Mouse (Mus musculus) stomach, embryonic 16.5 days (tissue): Measurements from ENCODE around the gene Crygd. TPM values are rescaled to one million over a fixed set of nuclear protein-coding genes. Genes with fewer than 3 reads are reported as not detected.

Experiments used
- ATAC-seq: fragments of 200-750 bp; cut with Nextera tagmentation; 2 replicates; pipeline ENCODE4 v1.8.0; 2017; ENCODE audit warnings: moderate number of reproducible peaks, moderate TSS enrichment; ENCODE audit not compliant: insufficient read depth, low FRiP score
- H3K27ac ChIP-seq: fragments of 300-500 bp; sonication (generic); 2 replicates; pipeline ENCODE4 v1.5.1; 2014; ENCODE audit warnings: low read length
- H3K27me3 ChIP-seq: fragments of 300-500 bp; sonication (generic); 2 replicates; pipeline ENCODE4 v1.6.1; 2014; ENCODE audit warnings: low read length, control low read depth, mixed read lengths; ENCODE audit not compliant: control insufficient read depth, insufficient read depth
- H3K36me3 ChIP-seq: fragments of 300-500 bp; sonication (generic); 2 replicates; pipeline ENCODE4 v1.6.1; 2014; ENCODE audit warnings: low read length; ENCODE audit not compliant: control insufficient read depth, insufficient read depth
- H3K4me1 ChIP-seq: fragments of 300-500 bp; sonication (generic); 2 replicates; pipeline ENCODE4 v1.6.1; 2014; ENCODE audit warnings: low read length, control low read depth, mixed read lengths; ENCODE audit not compliant: control insufficient read depth, insufficient read depth
- H3K4me2 ChIP-seq: fragments of 300-500 bp; sonication (generic); 2 replicates; pipeline ENCODE4 v1.6.1; 2014; ENCODE audit warnings: low read depth, low read length, mixed read lengths
- H3K4me3 ChIP-seq: fragments of 300-500 bp; sonication (generic); replicated peaks from 2 replicates; pipeline ENCODE4 v1.5.1; 2014; ENCODE audit warnings: mild to moderate bottlenecking, low read length
- H3K9ac ChIP-seq: fragments of 300-500 bp; sonication (generic); 2 replicates; pipeline ENCODE4 v1.6.1; 2014; ENCODE audit warnings: low read length
- H3K9me3 ChIP-seq: fragments of 300-500 bp; sonication (generic); replicated peaks from 2 replicates; pipeline ENCODE4 v1.6.1; 2016; ENCODE audit warnings: low read length, control low read depth; ENCODE audit not compliant: control insufficient read depth
- WGBS: fragments of 180-500 bp; shearing (Covaris S2); extraction: QIAGEN DNeasy Blood & Tissue Kit; methylation state at CpG from one replicate; pipeline ENCODE4 v1.1.7; 2014; 5-methylcytosine and 5-hydroxymethylcytosine counted together
- polyA plus RNA-seq: library from polyadenylated mRNA; unstranded; fragments of >200 nt; fragmentation: Nextera tagmentation; extraction: Ambion mirVana; gene quantifications from 2 replicates; pipeline ENCODE4 v1.2.1, GENCODE M21; 2015

Gene Crygd
- polyA plus RNA-seq: not detected in 2 replicates

GRCm38 (mm10) chr1:65063352-65063751 is at the start of gene Crygd:
Gene Crygd, minus strand, starts transcription at chr1:65063452.
- no peak within 1 kb of the TSS for H3K9ac ChIP-seq
- no peaks in the 10 kb centered on the region for H3K36me3 ChIP-seq
- ATAC-seq: no peak
- H3K9me3 ChIP-seq: no peaks in the 10 kb centered on the region
- WGBS: 87% methylated on average over 8 of the region's 8 CpGs
- H3K4me1 ChIP-seq: no peaks in the 10 kb centered on the region
- H3K27me3 ChIP-seq: no peaks in the 10 kb centered on the region
- no peak within 1 kb of the TSS for H3K4me2 ChIP-seq
- no peak within 1 kb of the TSS for H3K27ac ChIP-seq
- no peak within 1 kb of the TSS for H3K4me3 ChIP-seq

GRCm38 (mm10) chr1:65112807-65113196 is 49.5 kb upstream of the Crygd start:
- Histone ChIP-seq H3K36me3 (no peaks in the 10 kb centered on the region), H3K4me2 (peak overlapping the region; percentile 47), H3K27me3 (no peaks in the 10 kb centered on the region), H3K27ac (peak overlapping the region; percentile 38; the same call in 1 of the 2 replicates), H3K4me1 (no peaks in the 10 kb centered on the region), H3K9me3 (no peaks in the 10 kb centered on the region), H3K4me3 (peak overlapping the region; percentile 14), H3K9ac (0 out of 2 replicates have a peak overlapping the region, but pooled peaks have one; percentile 1)
- WGBS: 52% methylated on average over 14 of the region's 14 CpGs
- peak; percentile 25; the same call in 1 of the 2 replicates for ATAC-seq

DNA sequence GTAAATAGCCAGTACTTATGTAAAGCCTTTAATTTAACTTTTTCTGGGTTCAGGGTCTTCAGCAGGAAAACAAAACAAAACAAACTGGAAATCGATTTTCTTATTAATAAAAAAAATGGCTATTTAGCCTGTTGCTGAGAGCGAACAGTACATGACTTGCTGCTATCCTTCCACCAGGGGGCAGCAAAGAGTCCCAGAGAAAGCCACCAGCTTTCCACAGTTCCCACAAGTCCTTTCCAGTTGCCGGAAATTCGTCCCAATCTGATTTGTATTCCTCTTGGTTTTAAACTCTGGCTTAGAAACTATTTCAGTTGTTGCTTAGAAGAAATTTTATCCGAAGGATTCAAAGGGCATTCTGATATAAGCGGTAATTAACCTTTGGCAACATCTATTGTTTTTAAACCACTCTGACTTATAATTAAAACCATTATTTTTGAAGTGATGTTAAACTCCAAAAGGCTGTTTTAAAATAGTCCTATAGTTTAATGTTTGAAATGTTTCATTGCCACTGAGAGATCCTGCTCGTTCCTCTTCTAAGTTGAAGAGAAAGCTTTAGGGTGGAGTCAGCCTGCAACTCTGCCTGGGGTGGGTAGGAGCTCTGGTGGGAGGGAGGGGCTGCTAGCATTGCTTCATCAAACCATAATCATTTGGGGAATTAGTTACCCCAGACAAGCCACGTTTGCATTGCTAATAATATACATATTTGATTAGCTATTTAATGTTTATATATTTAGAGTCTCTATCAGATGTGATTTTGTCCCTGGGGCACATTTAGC is 49.0 kb upstream of the Crygd start:
- Histone ChIP-seq H3K4me3 (no peak overlapping the region; the same call in 1 of the 2 replicates), H3K4me1 (no peaks in the 10 kb centered on the region), H3K4me2 (peak overlapping the region; percentile 47), H3K9ac (peak overlapping the region; percentile 1; the same call in 1 of the 2 replicates), H3K27ac (no peak overlapping the region), H3K36me3 (no peaks in the 10 kb centered on the region), H3K9me3 (no peaks in the 10 kb centered on the region), H3K27me3 (no peaks in the 10 kb centered on the region)
- ATAC-seq: 0 out of 2 replicates have a peak, but pooled peaks have one; percentile 70
- 8% methylated on average over 8 of the region's 8 CpGs for WGBS

DNA sequence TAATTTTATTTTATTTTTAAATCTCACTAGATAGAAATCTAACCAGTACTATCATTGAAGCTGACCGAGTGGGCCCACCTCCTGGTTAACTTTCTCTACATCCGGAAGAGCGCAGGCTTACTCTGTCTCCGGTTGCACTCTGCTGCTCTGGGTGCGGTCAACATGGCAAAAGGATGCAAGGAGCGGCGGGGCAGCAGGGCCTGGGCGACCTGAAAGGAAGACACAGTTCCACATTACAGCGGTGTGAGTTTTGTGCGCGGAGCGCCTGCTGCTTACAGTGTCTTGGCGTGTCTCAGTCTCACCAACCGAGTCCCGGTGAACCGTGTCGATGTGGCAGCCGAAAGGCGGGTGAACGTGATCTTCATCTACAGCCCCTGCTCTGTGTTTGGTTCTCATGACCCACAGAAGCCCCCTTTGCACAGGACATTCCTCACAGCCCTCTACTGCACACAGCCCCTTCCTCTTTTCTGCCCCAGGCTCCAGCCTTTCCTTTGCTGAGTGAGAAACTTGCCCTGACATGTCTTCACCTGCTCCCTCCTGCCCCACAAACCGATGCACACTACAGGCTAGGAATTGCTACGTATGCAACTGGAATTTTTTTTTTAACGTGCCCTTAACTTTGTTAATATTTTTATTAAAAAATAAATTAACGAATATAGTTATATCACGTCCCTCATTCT is 46.6 kb upstream of the Crygd start:
- WGBS: 67% methylated on average over 25 of the region's 25 CpGs
- H3K36me3 ChIP-seq: no peaks in the 10 kb centered on the region
- no peak overlapping the region for H3K27ac ChIP-seq
- H3K27me3 ChIP-seq: no peaks in the 10 kb centered on the region
- H3K4me3 ChIP-seq: no peak overlapping the region
- H3K9me3 ChIP-seq: no peaks in the 10 kb centered on the region
- H3K4me2 ChIP-seq: no peak overlapping the region
- no peaks in the 10 kb centered on the region for H3K4me1 ChIP-seq
- H3K9ac ChIP-seq: no peak overlapping the region
- ATAC-seq: no peak

GRCm38 (mm10) chr1:65109196-65109595 is 45.9 kb upstream of the Crygd start:
- Histone ChIP-seq H3K4me2 (no peak overlapping the region), H3K9me3 (no peaks in the 10 kb centered on the region), H3K27me3 (no peaks in the 10 kb centered on the region), H3K4me3 (no peak overlapping the region), H3K36me3 (no peaks in the 10 kb centered on the region), H3K9ac (no peak overlapping the region), H3K4me1 (no peaks in the 10 kb centered on the region), H3K27ac (no peak overlapping the region)
- WGBS: 86% methylated on average over 8 of the region's 8 CpGs
- no peak for ATAC-seq

- no peak overlapping the region for H3K27ac ChIP-seq
- H3K9me3 ChIP-seq: no peaks in the 10 kb centered on the region
- H3K36me3 ChIP-seq: no peaks in the 10 kb centered on the region
- H3K4me3 ChIP-seq: no peak overlapping the region
- no peak overlapping the region for H3K4me2 ChIP-seq
- H3K9ac ChIP-seq: no peak overlapping the region
- H3K4me1 ChIP-seq: no peaks in the 10 kb centered on the region
- ATAC-seq: no peak
- no peaks in the 10 kb centered on the region for H3K27me3 ChIP-seq
- WGBS: 76% methylated on average over 10 of the region's 10 CpGs
Measured at GRCm38 (mm10) chr1:65107654-65108279, 44.5 kb upstream of the Crygd start.

DNA sequence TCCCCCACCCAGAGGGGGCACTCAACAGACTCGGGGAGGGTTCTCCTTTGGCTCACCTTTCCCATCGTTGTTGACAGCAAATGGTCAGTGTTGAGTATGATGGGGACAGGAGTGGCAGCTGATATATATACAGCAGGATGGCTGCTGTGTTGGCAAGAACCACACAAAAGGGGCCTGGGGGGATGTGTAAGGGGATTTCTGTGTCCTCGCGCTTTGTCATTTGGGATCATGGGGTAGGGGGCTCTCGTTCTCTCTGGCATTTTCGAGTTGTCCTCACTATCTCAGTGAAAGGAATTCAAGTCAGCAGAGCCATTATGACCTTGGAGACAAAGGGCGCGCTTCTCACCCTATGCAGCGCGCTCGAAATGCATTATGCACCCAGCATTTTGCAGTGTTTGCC is 40.0 kb upstream of the Crygd start, which contains the start of gene Cryga:
Cryga (minus strand) TSS at position 101 of the 400 bp plus-strand sequence.
- Histone ChIP-seq H3K4me2 (no peak within 1 kb of the TSS), H3K4me3 (no peak within 1 kb of the TSS), H3K9ac (no peak within 1 kb of the TSS), H3K36me3 (no peaks in the 10 kb centered on the region), H3K9me3 (no peaks in the 10 kb centered on the region), H3K27me3 (no peaks in the 10 kb centered on the region), H3K27ac (no peak within 1 kb of the TSS), H3K4me1 (no peaks in the 10 kb centered on the region)
- no peak for ATAC-seq
- WGBS: 89% methylated on average over 11 of the region's 11 CpGs

DNA sequence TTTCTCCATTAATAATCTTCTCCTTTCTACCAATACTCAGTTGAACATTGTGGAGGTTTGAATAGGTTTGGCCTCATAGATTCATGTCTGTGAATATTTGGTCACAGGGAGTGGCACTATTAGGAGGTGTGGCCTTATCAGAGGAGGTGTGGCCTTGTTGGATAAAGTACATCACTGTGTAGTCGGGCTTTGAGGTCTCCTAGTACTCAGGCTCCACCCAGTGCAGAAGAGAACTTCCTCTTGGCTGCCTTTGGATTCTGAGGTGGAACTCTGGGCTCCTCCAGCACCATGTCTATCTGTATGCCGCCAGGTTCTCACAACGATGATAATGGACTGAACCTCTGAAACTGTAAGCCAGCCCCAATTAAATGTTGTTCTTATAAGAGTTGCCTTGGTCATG is 33.7 kb upstream of the Crygd start:
- Histone ChIP-seq H3K36me3 (no peaks in the 10 kb centered on the region), H3K9ac (no peak overlapping the region), H3K27me3 (no peaks in the 10 kb centered on the region), H3K4me1 (no peaks in the 10 kb centered on the region), H3K9me3 (no peaks in the 10 kb centered on the region), H3K4me2 (no peak overlapping the region), H3K27ac (no peak overlapping the region), H3K4me3 (no peak overlapping the region)
- peak; percentile 72; the same call in 1 of the 2 replicates for ATAC-seq
- WGBS: 77% methylated on average over 3 of the region's 3 CpGs

DNA sequence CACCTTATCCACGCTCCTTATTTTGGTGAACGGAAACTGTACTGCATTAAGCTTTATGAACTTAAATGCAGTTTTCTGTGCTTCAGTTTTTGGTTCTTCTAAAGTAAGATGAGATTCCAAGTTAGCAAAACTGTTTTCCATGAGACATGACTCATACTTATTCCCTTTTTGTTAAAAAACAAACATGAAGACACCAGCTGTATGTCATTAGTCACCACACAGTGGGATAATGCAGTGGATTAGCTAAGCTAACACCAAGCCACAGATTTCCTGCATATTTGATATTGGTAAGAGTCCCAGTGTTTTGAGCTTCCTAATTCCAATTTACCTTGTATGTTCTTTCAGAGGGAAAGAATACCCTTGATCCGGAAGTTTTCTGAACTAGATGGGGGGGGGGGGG is 28.3 kb upstream of the Crygd start:
- H3K4me3 ChIP-seq: no peak overlapping the region
- H3K4me2 ChIP-seq: no peak overlapping the region
- no peaks in the 10 kb centered on the region for H3K27me3 ChIP-seq
- no peak for ATAC-seq
- no peaks in the 10 kb centered on the region for H3K36me3 ChIP-seq
- H3K9me3 ChIP-seq: no peaks in the 10 kb centered on the region
- no peak overlapping the region for H3K27ac ChIP-seq
- H3K4me1 ChIP-seq: no peaks in the 10 kb centered on the region
- H3K9ac ChIP-seq: no peak overlapping the region
- WGBS: 91% methylated on average over 3 of the region's 3 CpGs
